Comparison of ENCODE assay signal across 8 mouse cellular contexts in the genomic region with DNA sequence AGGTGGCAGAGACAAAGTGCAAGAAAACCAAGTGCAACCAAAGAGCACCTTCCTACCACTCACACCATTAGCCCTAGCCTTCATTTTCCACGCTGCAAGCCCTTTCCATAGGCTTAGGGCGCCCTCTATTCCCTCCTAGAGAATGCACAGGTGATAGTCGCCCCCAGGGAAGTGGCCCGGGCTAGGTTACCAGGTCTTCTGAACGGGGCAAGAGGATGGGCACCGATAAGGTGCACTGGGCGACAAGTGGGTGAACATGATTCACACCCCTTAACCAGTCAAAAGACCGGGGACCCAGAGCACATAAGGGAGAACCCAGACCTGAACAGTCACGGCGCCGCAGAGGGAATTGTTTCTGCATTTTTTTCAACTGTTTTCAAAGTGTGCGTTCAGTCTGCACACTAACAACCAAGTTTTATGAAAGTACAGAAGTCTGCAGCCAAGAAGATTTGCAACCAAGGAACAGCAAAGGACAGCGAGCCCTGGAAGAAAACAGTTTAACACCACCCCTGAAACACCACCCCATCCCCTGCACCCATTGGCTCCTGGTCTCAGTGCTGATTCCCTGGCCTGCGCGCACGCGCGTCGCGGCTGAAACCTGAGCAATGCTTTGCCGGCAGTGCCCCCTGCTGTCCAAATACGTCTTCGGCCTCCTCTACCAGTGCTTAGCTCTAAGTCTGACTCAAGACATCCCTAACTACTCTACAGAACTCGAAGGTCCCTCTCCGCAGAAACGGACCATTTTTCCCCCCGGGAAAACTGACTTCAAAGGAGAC. TPM values are rescaled to one million over a fixed set of nuclear protein-coding genes. Genes with fewer than 3 reads are reported as not detected.
A peak's percentile ranks its signal among the peaks of the same experiment; 100 is the strongest.
DNase-seq lines count a peak whose midpoint lies in the region; ATAC-seq and TF ChIP-seq lines count a peak whose summit lies in the region.

No protein-coding gene starts in this region.

- peak; percentile 91 for ATAC-seq in cerebellum, adult (ENCODE audit: insufficient number of reproducible peaks, low FRiP score, low TSS enrichment)
- ATAC-seq in forebrain, embryonic 14.5 days = peak; percentile 97
- ATAC-seq in neutrophil, adult 5-6 weeks (ENCODE audit: extremely low read depth, insufficient number of reproducible peaks, low FRiP score, poor library complexity, severe bottlenecking) = peak; percentile 90

- no peaks in the 10 kb centered on the region for H3K9me3 ChIP-seq in ES-Bruce4 (replicated peaks; ENCODE audit: control insufficient read depth, insufficient read depth, low read length, poor library complexity, severe bottlenecking)
- H3K9me3 ChIP-seq in forebrain, embryonic 14.5 days (replicated peaks; ENCODE audit: control insufficient read depth, low read length) = no peaks in the 10 kb centered on the region

- TF ChIP-seq EP300 in ES-Bruce4 (IDR thresholded peaks at IDR 0.05; ENCODE audit: insufficient read depth, low read depth, low read length) = no peak

- H3K27ac ChIP-seq in ES-Bruce4 (ENCODE audit: insufficient read depth, low read length) = no peak overlapping the region
- H3K27ac ChIP-seq in forebrain, embryonic 14.5 days (ENCODE audit: low read depth, low read length) = no peak overlapping the region

- intact Hi-C loops in heart, postnatal 25 days (cut with DNase I) = loop anchor here (1.0 to 10.0 kb wide), 5 partner anchors 75 to 997 kb away; a partner anchor contains a TSS

- H3K4me3 ChIP-seq in ES-Bruce4 (ENCODE audit: low read depth, low read length) = peak overlapping the region; percentile 59
- peak overlapping the region; percentile 45 for H3K4me3 ChIP-seq in forebrain, embryonic 14.5 days (ENCODE audit: low read depth, low read length)
- peak overlapping the region; percentile 56 for H3K4me3 ChIP-seq in lung, adult 2 months (replicated peaks; ENCODE audit: extremely low read depth, low read depth, low read length)

- H3K27me3 ChIP-seq in ES-Bruce4 (ENCODE audit: control insufficient read depth, insufficient read depth, low read length, poor library complexity, severe bottlenecking) = no peaks in the 10 kb centered on the region
- no peaks in the 10 kb centered on the region for H3K27me3 ChIP-seq in forebrain, embryonic 14.5 days (replicated peaks; ENCODE audit: control insufficient read depth, insufficient read depth, low read length)

- peak overlapping the region; percentile 38; the same call in 1 of the 2 replicates for H3K9ac ChIP-seq in ES-Bruce4 (ENCODE audit: low read depth, poor library complexity, severe bottlenecking)
- H3K9ac ChIP-seq in forebrain, embryonic 14.5 days (ENCODE audit: low read length) = peak overlapping the region; percentile 63

- peak overlapping the region; percentile 94 for H3K4me2 ChIP-seq in forebrain, embryonic 14.5 days (ENCODE audit: low read length)

- WGBS in forebrain, embryonic 14.5 days = 2% methylated on average over 27 of the region's 27 CpGs
- 1% methylated on average over 27 of the region's 27 CpGs for WGBS in lung, adult 2 months

- peak; percentile 95 for TF ChIP-seq CTCF in ES-Bruce4 (IDR thresholded peaks at IDR 0.05; ENCODE audit: low read depth, low read length)
- peak; percentile 93 for TF ChIP-seq CTCF in lung, adult 2 months (IDR thresholded peaks at IDR 0.05; ENCODE audit: insufficient read depth, low read length)

- no peaks in the 10 kb centered on the region for H3K36me3 ChIP-seq in ES-Bruce4 (ENCODE audit: control insufficient read depth, insufficient read depth, low read length, poor library complexity, severe bottlenecking)
- H3K36me3 ChIP-seq in forebrain, embryonic 14.5 days (ENCODE audit: control insufficient read depth, insufficient read depth, low read length) = no peaks in the 10 kb centered on the region

- no peak for TF ChIP-seq POLR2A in ES-Bruce4 (IDR thresholded peaks at IDR 0.05; ENCODE audit: insufficient read depth, low read length)
- TF ChIP-seq POLR2A in lung, adult 2 months (IDR thresholded peaks at IDR 0.05; ENCODE audit: borderline replicate concordance, extremely low read depth, low read depth, low read length) = peak; percentile 33; the same call in 1 of the 2 replicates

- H3K4me1 ChIP-seq in ES-Bruce4 (ENCODE audit: control insufficient read depth, insufficient read depth, low read length) = no peaks in the 10 kb centered on the region
- no peaks in the 10 kb centered on the region for H3K4me1 ChIP-seq in forebrain, embryonic 14.5 days (ENCODE audit: control insufficient read depth, insufficient read depth, low read length)
- H3K4me1 ChIP-seq in lung, adult 2 months (ENCODE audit: control insufficient read depth, insufficient read depth, low read length) = no peaks in the 10 kb centered on the region

- peak; percentile 96 for DNase-seq in forebrain, embryonic 14.5 days (ENCODE audit: low spot score)
- DNase-seq in heart, postnatal 25 days (ENCODE audit: low spot score) = peak; percentile 85
- peak; percentile 95 to 98 for DNase-seq in layer of hippocampus, adult 18-20 months (ENCODE audit: low spot score in 2 of 2)
- DNase-seq in lung, adult 2 months = peak; percentile 92
- peak; percentile 91 for DNase-seq in thymus, adult 18-20 months

RNA-seq across cellular contexts. Expression of a gene that starts 24.7 kb away (rescaled TPM):
- polyA plus RNA-seq in ES-Bruce4 (2011; ENCODE audit: insufficient read depth, insufficient read length, low read depth, missing spikeins) = 38.8 and 43.8 TPM in 2 replicates
- polyA plus RNA-seq in forebrain, embryonic 14.5 days (2014; fragmentation: Nextera tagmentation; extraction: Ambion mirVana) = 130 and 138 TPM in 2 replicates
- 100 to 1,000 TPM; 162 to 164 TPM for total RNA-seq in heart, postnatal 25 days (2021)
- 100 to 1,000 TPM in 1 of 2 experiments, 10 to 100 TPM in 1; 98.8 to 103 TPM for total RNA-seq in layer of hippocampus, adult 18-20 months (2021)
- 126 and 152 TPM in 2 replicates for polyA plus RNA-seq in lung, adult 2 months (2012; rRNA removed)
- total RNA-seq in neutrophil, adult 5-6 weeks (2017) = 73.4 and 79.7 TPM in 2 replicates

RNA-seq across cellular contexts. Expression of a gene that starts 47.9 kb away (rescaled TPM):
- 0.20 TPM in 1 of 2 replicates, not detected in the other for polyA plus RNA-seq in ES-Bruce4 (2011; ENCODE audit: insufficient read depth, insufficient read length, low read depth, missing spikeins)
- not detected in 2 replicates for polyA plus RNA-seq in forebrain, embryonic 14.5 days (2014; fragmentation: Nextera tagmentation; extraction: Ambion mirVana)
- not detected for total RNA-seq in heart, postnatal 25 days (2021)
- total RNA-seq in layer of hippocampus, adult 18-20 months (2021) = not detected
- not detected in 2 replicates for polyA plus RNA-seq in lung, adult 2 months (2012; rRNA removed)
- not detected in 2 replicates for total RNA-seq in neutrophil, adult 5-6 weeks (2017)

RNA-seq across cellular contexts. Expression of a gene that starts 58.9 kb away (rescaled TPM):
- 5.6 and 6.1 TPM in 2 replicates for polyA plus RNA-seq in ES-Bruce4 (2011; ENCODE audit: insufficient read depth, insufficient read length, low read depth, missing spikeins)
- polyA plus RNA-seq in forebrain, embryonic 14.5 days (2014; fragmentation: Nextera tagmentation; extraction: Ambion mirVana) = 26.7 and 29.6 TPM in 2 replicates
- total RNA-seq in heart, postnatal 25 days (2021) = 10 to 100 TPM; 14.6 to 15.6 TPM
- total RNA-seq in layer of hippocampus, adult 18-20 months (2021) = 10 to 100 TPM; 20.3 to 26.5 TPM
- 12.4 and 17.1 TPM in 2 replicates for polyA plus RNA-seq in lung, adult 2 months (2012; rRNA removed)
- total RNA-seq in neutrophil, adult 5-6 weeks (2017) = 0.86 and 1.5 TPM in 2 replicates
